ENCODE assay signal across 10 mouse cellular contexts in the genomic region with DNA sequence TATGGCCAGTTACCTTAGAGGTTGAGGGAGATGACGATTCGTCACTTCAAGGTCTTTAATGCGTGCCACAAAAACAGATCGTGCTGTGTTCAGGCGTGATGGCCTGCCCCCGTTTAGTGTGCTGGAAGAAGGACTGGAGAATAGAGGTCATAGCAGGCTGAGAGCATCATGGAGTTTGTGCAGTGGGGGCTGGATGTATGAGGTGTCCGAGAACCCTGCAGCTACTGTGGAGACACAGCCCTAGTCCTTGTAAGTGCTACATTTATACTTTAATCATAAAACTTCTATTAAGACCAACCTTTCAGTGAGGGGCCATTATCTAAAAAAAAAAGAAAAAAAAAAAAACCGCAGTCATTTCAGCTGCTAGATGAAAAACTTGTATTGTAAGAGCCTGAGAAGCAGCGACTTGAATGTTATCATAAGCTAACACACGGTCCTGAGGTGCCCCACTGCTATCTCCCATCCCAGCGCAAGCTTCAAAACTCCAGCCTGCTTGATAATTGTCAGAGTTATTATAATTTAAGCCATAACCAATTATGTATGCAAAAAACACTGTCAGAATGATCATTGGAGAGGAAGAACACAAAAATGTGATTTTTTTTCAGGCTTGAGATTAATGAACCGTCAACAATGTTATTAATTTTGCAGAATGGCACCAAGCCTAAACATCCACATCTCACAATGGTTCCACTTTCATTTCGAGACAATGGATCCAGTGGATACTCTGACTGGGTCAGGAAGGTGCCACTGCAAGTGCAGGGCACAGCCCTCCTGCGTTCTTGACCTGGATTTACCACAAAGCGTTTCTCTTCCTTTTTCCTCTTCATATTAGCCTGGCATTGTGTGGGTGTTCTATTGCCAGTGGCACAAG.
DNase-seq lines count a peak whose midpoint lies in the region; ATAC-seq lines count a peak whose summit lies in the region.
"Had no signal": no experiment of that assay in that cellular context is flagged by ENCODE, and none has a peak within 500 bp of the region (broad histone marks: within the 10 kb centered on the region; RNA-seq: fewer than 3 reads in every experiment).

No protein-coding gene starts in this region.

- no peak overlapping the region for H3K4me2 ChIP-seq in hindbrain, embryonic 13.5 days
- H3K4me2 ChIP-seq in hindbrain, embryonic 12.5 days (replicated peaks), result no peak overlapping the region
- H3K4me2 ChIP-seq: forebrain, embryonic 12.5 days had no signal

- H3K27me3 ChIP-seq in hindbrain, embryonic 13.5 days, result no peaks in the 10 kb centered on the region
- 0 out of 2 replicates have a peak, but pooled peaks cover 2% of the 10 kb centered on the region for H3K27me3 ChIP-seq in hindbrain, embryonic 12.5 days
- H3K27me3 ChIP-seq in forebrain, embryonic 10.5 days (ENCODE audit: poor library complexity, severe bottlenecking), result no peaks in the 10 kb centered on the region
- H3K27me3 ChIP-seq: forebrain, embryonic 12.5 days had no signal

- H3K27ac ChIP-seq in hindbrain, embryonic 13.5 days, result peak overlapping the region; percentile 35
- H3K27ac ChIP-seq in hindbrain, embryonic 12.5 days, result no peak overlapping the region
- no peak overlapping the region; the same call in 1 of the 2 replicates for H3K27ac ChIP-seq in forebrain, embryonic 10.5 days
- H3K27ac ChIP-seq: forebrain, embryonic 12.5 days had no signal

- no peaks in the 10 kb centered on the region for H3K9me3 ChIP-seq in hindbrain, embryonic 13.5 days
- H3K9me3 ChIP-seq in hindbrain, embryonic 12.5 days (replicated peaks), result no peaks in the 10 kb centered on the region
- H3K9me3 ChIP-seq in forebrain, embryonic 10.5 days, result no peaks in the 10 kb centered on the region
- H3K9me3 ChIP-seq: forebrain, embryonic 12.5 days had no signal

- 70% methylated on average over 15 of the region's 15 CpGs for WGBS in hindbrain, embryonic 13.5 days
- WGBS in hindbrain, embryonic 12.5 days, result 77% methylated on average over 15 of the region's 15 CpGs
- whole genome bisulfite sequencing in forebrain, embryonic 10.5 days, result 87% methylated on average over 15 of the region's 15 CpGs

- no peak overlapping the region for H3K9ac ChIP-seq in hindbrain, embryonic 13.5 days
- H3K9ac ChIP-seq in hindbrain, embryonic 12.5 days, result no peak overlapping the region
- H3K9ac ChIP-seq: forebrain, embryonic 12.5 days had no signal

- H3K36me3 ChIP-seq in hindbrain, embryonic 13.5 days, result no peaks in the 10 kb centered on the region
- H3K36me3 ChIP-seq in hindbrain, embryonic 12.5 days, result no peaks in the 10 kb centered on the region
- no peaks in the 10 kb centered on the region for H3K36me3 ChIP-seq in forebrain, embryonic 10.5 days (replicated peaks)
- H3K36me3 ChIP-seq: forebrain, embryonic 12.5 days had no signal

- DNase-seq in lung, postnatal 10 days, result peak; percentile 21
- peak; percentile 54 for DNase-seq in retina, embryonic 14.5 days (ENCODE audit: low spot score)
- no peak for DNase-seq in forebrain, embryonic 10.5 days (ENCODE audit: extremely low spot score, low spot score)
- no peak for DNase-seq in urinary bladder, adult 2 months (ENCODE audit: low spot score)
- no peak for DNase-seq in cerebellum, adult 11 months
- DNase-seq: heart, postnatal 14 days had no signal

- ATAC-seq in hindbrain, embryonic 13.5 days (ENCODE audit: low FRiP score), result peak; percentile 59; the same call in 1 of the 2 replicates
- no peak for ATAC-seq in hindbrain, embryonic 12.5 days (ENCODE audit: low FRiP score)
- peak; percentile 26; the same call in 1 of the 2 replicates for ATAC-seq in granulocyte monocyte progenitor cell, adult 5-6 weeks (replicated peaks; ENCODE audit: poor library complexity, severe bottlenecking)

- H3K4me3 ChIP-seq in hindbrain, embryonic 13.5 days, result no peak overlapping the region
- no peak overlapping the region for H3K4me3 ChIP-seq in hindbrain, embryonic 12.5 days
- H3K4me3 ChIP-seq in forebrain, embryonic 10.5 days, result no peak overlapping the region
- H3K4me3 ChIP-seq: forebrain, embryonic 12.5 days had no signal

- H3K4me1 ChIP-seq in hindbrain, embryonic 13.5 days (replicated peaks), result peaks cover 11% of the 10 kb centered on the region; the same call in 1 of the 2 replicates
- H3K4me1 ChIP-seq in hindbrain, embryonic 12.5 days, result peaks cover 9% of the 10 kb centered on the region
- H3K4me1 ChIP-seq in forebrain, embryonic 10.5 days, result peaks cover 27% of the 10 kb centered on the region

Comparison
In these comparisons a context has a peak if more than half of its experiments do, and no peak if none do; other contexts are left out.
1. DNase-seq: peak in lung, postnatal 10 days (single experiment) and retina, embryonic 14.5 days (single experiment); none in forebrain, embryonic 10.5 days (single experiment), urinary bladder, adult 2 months (single experiment) and cerebellum, adult 11 months (single experiment).